Mouse (Mus musculus) thymus, postnatal 14 days (tissue): ENCODE data around the gene Ing3.

Source experiments
- DNase-seq: peaks from one replicate; pipeline ENCODE4 v3.0.0; 2021

Gene Ing3

DNA sequence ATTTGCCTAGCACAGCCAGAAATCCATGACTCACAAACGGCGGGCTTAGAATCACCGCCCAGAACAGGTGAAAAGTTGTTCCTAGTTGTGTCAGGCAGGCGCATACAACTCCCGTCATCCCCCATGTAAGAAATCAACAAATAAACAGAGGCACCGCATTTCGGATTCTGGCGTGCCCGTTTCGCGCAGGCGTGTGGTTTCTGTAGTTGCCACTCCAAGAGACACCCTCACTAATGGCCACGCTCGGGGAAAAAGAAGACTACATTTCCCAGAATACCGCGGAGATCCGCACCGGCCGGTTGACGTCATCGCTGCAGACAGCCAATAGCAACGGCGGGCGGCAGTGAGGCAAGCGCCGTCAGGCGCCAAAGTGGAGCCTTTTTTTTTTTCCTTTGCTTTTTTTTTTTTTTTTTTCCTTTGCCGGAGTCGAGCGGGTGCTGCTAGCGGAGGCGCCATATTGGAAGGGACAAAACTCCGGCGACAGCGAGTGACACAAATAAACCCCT is at the start of gene Ing3:
Gene Ing3, plus strand, starts transcription at position 346 of the 506 bp plus-strand sequence.
- peak; percentile 97 for DNase-seq

DNA sequence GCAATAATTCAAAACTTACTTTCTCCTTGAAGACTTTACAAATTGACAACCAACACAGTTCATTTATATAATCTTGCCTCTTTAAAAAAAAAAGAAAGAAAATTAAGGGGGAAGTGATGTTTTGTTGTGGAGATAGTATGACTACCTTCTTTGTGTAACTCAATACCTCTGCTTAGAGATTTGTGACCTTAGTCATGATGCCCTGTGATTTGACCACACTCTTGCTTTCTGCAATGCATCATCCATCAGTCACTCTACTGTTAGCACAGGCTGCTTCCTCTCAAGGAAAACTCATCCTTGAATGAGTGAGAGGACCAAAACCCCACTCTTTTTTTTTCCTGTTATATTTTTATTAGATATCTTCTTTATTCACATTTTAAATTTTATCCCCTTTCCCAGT is 39.7 kb upstream of the Ing3 start:
- no peak for DNase-seq

DNA sequence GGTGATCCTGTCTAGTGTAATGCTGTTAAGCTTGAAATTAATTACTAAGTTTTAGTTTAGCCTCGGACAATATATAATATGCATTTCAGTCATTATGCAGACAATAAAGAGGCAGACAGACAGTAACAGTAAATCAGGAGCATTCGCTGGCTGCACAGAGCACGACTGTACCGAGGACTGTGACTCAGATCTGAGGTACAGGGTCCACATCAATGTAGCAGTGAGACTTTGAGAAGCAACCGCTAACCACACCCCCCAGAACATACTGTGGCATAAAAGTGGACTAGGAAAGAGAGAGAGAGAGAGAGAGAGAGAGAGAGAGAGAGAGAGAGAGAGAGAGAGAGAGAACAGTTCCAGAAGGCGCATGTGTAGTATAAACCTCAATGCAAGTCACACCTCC is 38.6 kb upstream of the Ing3 start:
- no peak for DNase-seq

DNA sequence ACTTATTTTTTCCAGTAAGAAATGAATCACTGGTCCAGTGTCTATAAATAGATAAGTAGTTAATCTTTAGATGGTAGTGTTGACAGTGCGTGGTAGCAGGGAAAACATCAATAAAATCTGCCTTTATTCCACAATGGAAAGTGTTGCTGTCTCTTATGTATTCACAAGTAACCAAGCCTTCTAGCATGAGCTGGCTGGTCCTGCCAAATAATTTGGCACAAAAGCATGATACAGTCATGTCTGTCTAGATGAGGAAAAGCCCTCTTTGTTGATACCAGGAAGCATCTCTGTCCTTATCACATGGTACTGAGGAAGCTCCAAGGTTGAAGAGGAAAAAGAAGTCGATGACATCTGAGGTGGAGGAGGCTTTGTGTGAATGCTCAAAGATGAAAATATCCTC is 32.8 kb upstream of the Ing3 start:
- no peak for DNase-seq

DNA sequence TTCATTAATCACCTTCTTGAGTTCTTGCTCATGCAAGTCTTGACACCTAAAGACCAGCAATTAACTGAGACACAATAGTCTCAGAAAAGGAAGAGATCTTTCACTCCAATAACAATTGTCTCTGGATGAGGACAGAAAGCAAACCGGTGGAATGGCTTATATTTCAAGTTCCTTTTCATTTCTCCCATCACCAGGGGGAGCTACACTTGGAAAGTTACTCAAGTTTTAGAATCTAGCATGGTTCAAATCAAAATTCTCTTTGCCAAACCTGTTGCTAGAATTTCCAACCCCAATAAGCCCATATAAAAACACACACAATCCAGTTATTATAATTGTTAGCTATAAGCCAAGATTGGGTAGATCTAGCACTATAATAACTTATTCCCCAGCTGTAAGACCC is 25.2 kb upstream of the Ing3 start:
- DNase-seq: no peak

DNA sequence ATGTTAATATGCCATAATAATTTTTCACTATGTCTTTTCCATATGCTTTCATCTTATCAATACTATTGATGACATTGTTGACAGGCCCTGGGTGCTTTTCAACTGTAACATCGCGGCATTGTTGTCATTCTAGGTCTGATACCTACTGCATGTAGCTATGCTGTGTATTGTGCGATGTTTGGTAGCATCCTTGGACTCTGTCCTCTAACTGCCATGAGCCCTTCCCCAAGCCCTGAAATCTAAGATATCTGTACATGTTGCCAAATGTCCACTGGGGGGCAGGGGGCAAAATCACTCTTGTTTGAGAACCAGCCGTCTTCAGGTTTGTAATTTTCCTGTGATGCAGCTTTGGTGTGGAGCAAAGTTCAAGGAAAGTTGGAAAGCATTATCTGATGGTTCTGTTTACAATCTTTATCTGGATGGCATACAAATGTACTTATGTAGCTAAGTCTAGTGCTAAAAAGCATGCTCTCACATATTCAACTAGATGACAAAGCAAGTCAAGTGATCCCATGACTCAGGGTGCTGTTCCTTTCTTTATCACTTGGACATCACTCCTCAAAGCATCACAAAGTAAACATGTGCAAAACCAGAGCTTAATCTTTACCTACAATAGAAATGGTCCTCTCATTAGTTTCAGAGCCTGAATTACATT is 11.3 kb upstream of the Ing3 start:
- no peak for DNase-seq

DNA sequence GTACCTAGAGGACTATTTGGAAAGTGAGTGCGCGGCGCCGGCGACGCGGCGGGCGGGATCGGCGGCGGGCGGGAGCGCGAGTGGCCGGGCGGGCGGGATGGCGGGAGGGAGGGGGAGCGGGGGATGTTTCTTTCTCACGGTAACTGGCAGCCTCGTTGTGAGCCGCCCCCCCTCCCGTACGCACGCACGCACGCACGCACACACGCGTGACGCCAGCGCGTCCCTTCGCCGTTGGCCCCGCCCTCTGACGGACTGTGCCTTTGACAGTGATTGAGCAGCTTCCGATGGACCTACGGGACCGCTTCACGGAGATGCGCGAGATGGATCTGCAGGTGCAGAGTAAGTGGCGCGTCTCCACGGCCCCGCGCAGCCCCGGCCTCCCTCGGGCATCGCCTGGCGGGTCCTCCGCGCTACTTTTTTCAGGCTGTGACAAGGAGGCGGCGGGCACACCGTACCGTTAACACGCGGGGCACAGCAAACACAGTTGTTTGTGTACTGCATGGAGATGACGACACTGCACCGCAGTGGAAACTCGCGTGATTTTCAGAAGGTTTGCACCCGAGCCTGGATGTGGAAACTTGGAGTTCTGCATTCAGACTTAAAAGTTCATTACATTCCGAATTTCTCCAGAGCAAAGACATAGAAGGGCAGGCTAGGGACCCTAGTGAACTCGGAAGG is 539 bp downstream of the Ing3 start:
- DNase-seq: peak; percentile 99

DNA sequence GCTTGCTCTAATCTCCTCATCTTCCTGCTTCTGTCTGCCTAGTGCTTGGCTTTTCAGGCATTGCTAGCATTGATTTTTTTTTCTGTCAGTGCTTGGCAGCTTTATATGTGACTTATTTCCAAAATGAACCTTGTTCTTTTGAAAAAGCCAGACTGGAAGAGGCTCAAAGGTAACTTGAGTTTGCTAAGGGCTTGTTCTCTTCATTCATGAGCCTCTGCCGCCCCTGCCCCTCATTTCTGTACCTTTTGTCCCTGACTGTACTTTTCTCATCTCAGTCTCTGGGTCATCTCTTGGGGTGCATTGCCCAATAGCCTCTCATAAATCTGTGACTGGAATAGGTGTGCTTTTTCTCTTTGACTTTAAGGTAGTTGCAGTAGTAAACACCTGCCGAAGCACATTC is 1.3 kb downstream of the Ing3 start:
- DNase-seq: no peak

DNA sequence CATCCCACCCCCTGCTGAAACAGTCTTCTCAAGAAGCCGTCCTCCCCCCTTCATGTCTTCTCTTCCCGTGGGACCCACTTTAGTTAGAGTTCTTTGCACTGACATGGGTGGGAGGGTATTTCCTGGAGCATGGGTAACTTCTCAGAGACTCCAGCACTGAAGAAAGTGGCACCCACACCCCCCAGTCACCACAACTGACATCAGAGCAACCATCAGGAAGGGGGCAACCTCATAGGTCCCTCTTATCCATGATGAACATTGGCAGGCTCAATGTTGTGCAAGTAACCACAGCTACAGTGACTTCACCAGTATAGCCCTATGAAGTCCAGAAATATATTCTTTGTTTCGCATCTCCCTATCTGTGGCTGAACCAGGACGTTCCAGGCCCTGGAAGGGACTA is 6.1 kb downstream of the Ing3 start:
- no peak for DNase-seq

DNA sequence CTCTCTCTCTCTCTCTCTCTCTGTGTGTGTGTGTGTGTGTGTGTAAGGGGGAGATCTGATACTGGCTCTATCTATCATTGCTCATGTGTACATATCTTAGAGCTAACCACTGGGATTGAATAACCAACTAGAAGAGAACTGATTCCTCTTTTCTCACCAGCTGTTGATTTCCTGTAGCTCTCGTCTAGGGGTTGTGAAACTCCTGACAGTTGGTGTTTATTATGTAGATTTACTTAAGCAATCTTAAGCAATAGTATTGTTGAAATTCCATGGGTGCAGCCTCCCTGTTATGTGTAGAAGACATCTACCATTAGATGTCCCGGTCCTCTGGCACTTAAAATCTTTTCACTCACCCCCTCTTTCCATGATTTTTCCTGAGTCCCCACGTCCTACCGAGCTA is 9.6 kb downstream of the Ing3 start:
- no peak for DNase-seq

DNA sequence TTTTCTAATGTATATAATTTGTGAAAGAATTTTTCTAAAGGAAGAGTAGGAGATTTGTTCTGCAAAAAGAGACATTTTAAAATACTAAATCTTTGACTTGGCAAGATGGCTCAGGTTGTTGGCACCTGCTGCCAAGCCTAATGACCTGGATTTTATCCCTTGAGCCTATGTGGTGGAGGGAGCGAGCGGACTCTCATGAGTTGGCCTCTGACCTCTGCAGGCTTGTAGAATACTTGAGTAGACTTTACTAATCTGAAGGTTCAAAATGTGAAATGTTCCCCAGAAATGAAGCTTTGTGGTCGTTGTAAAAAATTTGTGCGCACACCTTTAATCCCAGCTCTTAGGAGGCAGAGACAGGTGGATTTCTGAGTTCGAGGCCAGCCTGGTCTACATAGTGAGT is 10.5 kb downstream of the Ing3 start:
- DNase-seq: no peak

DNA sequence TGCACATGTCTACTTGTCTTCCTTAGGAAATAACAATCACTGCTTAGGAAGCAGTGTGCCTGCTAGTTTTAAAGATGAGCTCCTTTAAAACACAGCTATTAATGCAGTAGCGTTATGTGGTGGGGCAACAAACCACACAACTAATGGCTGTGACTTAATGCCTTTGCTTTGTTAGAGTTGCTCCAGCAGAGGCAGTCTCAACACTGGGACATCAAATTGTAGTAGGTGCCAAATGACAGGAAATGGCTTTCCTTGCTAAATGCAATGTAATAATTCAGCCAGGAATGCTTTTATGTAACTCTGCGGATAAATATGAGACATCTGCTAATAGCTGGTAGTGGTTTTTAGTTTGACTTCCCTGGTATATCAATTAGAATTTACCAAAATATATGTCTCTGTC is 28.2 kb downstream of the Ing3 start:
- DNase-seq: no peak

DNA sequence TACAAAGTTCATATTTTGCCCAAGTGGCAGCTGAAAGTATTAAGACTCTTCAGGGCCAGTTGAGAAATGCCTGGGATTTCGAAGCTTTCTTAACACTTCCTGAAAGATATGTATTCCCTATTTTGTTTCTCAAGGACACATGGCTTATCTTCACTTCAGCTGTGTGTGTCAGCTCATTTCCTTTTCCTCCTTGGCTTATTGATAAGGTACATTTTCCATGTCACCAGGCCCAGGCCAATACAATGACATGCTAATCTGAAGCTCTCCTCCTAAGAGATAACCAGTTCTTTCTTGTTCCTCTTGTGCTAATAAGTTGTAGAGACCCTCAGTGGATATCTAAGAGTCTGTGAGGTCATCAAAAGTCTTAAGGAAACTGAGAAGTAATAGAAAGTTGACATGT is 31.7 kb downstream of the Ing3 start:
- no peak for DNase-seq

DNA sequence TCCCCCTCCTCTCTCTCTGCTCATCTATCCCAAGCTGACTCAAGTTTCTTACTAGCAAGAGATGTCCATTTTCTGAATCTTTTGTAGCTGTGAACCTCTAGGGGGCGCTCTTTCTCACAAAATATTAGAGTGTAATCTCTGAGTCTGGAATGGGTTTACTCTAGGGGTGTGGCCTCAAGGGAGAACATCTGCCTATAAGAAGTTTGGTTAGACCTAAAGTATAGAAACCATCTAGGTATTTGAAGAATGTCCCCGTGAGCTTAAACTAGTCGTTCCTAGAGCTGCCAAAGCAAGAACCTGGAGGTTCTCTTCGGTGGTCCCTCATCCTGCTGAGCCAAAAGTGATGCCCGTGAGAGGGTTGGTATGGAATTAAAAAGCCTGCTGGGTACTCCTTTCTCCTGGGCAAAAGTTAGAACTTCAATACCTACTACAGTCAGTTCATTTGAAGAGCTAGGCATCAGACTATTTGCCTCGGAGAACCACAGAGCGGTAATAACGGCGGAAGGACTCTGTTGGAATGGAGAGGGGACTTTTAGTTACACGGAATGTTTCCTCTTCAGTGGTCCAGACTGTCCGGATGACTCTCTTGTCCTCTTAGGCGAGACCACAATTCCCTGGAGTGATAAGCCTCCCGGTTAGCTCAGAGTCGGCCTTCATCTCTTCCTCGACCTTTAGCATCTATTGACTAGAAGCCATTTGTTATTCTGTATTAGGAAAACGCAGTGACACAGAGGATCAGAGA is 35.8 kb downstream of the Ing3 start:
- peak; percentile 45 for DNase-seq

DNA sequence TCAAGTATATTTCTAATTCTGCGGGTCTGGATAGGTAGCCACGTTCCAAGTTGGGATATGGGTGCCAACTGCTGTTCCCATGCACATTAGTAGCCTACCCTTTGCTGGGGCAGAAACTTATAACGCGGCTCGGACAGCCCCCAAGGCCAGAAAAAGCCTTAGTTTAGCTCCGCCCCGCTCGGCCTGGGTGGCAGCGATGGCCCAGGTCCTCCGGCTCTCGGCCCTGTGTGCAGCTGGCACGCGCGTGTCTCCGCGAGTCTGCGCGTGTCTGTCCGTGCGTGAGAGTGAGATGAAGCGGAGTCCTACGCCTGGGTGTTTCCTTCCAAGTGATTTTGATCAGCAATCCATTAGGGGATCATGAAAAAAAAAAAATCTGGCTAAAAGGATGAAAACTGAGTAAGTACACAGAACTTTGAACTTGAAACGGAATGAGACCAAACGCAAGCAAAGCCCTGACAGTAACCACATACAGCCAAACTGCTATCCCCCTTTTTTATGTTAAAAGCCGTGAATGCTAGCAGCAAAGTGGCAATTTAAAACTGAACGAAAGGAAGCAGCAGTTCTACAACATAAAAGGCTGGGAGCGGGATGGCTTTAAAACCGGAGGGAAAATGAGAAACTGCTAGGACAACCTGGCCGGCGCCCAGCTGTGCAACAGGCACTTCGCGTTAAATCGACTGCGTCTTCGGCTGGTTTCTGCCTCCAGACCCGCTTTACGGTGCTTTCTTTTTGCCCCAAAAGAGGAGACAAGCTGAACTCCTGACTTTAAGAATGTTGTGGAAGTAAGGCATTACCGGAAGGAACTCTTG is 36.6 kb downstream of the Ing3 start, which contains the start of gene Cped1:
Gene Cped1, plus strand, starts transcription at position 185 of the 809 bp plus-strand sequence.
- no peak for DNase-seq

DNA sequence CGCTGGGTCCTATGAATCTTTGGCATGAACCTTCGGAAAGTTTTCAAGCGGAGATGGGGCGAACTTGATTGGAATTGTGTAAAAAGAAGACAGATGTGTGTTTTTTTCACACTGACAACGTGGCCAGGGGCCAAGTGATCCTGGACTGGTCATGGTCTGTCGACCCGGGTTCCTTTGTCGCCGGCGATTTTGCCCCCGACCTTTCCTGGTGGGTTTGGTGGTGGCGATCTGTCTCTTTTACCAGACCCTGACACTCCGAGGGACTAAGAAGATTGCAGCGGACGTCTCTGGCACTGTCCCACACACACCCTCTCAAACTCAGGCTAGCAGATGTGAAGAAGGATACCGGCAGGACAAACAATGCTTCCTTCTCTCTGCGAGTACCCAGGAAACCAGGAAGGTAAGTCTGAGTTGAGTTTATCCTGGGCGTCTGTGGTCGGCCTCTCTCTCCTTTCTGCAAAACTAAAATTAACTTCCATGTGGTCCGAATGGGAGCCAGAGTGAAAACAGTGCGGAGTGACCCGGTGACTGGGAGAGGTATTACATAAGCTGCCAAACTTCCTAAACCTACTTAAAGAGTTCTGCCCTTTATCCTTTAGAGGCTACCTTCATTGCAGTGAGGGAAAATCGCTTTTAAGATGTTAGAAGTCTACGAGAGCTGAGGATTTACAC is 37.4 kb downstream of the Ing3 start:
- DNase-seq: no peak

DNA sequence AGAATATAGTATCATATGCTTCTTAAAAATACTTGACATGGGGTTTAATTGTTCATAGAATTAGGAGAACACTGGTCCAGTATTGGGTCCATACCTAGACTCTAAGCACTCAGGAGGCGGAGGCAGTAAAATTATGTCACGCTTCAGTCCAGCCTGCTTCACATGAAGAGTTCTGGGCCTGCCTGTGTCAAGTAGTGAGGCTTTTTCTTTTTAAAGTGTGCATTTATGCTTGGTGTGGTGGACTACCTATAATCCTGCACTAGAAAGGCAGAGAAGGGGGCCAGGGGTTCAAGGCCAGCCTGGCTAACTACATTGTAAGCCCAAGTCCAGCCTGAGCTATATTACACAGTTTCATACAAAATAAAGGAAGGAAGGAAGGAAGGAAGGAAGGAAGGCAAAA is 38.2 kb downstream of the Ing3 start:
- DNase-seq: no peak

DNA sequence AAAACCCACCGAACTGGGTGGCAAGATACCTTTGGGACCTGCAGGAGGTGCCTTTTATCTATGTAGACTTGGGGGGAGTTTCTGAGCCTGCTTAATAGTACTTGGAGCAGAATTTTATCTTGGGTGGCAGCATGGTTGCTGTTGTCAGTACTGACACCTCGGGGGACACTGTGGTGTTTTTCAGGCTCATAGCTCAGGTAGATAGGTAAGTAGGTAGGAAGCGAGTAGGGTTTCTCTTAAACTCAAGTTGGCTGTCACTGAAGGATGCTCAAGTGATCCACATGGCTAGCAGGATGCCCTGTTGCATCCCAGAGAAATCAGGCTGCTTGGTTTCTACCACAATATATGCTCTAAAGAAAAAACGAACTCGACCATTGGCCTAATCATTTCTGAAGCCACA is 38.9 kb downstream of the Ing3 start:
- no peak for DNase-seq

DNA sequence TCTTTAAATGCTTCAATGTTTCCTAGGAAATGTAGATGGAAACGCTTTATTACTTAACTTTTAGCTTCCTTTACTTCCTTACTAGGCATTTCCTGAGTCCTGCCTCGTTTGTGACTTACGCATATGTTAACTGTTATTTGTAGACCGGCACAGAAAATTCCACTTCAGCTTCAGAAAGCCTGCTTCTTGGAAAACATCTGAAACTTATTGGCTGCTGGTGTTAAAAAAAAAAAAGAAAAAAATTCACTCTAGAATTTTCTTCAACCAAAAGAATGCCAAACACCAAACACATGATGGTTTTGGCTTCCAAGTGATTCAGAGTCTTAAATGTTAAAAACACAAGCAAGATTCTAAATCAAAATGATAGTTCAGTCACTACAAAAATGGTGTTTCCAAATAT is 39.7 kb downstream of the Ing3 start:
- DNase-seq: no peak

DNA sequence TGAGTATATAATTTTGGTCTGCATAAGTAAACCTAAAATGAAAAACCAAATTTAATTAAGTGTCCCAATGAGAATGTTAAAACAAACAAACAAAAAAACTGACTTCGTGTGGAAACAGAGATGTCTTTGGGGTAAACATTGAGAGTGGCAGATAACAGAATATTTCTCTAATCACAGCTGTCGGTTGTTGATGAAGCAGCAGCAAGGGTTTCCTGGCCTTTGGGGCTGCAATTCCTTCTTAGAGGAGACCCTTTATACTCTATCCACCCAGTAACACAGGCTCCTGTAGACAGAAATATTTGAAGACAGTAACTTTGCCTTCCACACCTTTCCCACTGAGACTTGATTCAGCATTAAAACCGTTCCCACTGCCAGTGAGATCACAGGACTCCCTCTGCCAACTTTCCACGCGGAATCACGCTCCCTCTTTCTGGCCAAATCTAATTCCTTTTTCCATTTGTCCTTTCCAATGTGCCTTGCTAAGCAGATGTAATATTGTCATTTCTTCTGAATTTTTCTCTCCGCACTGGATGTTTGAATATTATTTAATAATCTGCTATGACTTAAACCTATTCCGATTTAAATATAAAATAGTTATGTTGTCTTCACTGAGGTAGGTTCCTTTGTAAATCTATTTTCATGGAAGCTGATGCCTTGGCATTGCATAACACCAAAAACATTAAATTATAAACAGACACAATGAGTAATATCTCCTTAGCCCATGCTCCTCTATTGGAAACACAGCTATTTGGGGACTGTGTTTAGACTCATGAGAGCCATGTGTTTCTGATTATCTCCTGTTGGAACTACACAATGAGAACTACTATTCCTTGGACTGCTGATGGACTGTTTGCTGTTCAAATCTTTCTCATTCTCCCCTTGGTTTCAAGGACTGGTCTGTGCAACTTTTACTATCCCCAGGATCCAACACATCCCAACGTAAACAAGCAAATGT is 41.1 kb downstream of the Ing3 start:
- no peak for DNase-seq

DNA sequence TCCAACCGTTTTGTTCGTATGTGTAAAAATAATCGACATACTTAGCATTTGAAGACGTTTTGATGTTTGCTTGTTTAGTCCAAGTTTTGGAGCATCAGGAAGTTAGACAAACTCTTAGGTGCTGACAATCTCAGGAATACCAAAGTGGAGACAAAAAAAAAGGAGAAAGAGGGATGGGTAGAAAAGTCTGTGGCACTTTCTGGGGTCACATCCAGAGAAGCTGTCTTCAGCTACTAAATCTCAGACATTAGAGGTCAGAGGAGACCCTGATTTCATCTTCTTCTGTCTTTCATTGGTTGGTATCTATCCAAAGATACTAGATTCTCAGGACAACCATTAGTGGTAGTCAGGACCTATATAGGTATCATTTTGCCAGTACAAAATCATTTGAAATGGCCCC is 41.8 kb downstream of the Ing3 start:
- DNase-seq: no peak
